Mouse (Mus musculus): ENCODE data around the gene Rcc2. TPM values are rescaled to one million over a fixed set of nuclear protein-coding genes. Genes with fewer than 3 reads are reported as not detected.
A peak's percentile ranks its signal among the peaks of the same experiment; 100 is the strongest.

Rcc2 gene
- total and polyA plus RNA-seq, 3 experiments, result 187 to 348 (median 249) TPM

DNA sequence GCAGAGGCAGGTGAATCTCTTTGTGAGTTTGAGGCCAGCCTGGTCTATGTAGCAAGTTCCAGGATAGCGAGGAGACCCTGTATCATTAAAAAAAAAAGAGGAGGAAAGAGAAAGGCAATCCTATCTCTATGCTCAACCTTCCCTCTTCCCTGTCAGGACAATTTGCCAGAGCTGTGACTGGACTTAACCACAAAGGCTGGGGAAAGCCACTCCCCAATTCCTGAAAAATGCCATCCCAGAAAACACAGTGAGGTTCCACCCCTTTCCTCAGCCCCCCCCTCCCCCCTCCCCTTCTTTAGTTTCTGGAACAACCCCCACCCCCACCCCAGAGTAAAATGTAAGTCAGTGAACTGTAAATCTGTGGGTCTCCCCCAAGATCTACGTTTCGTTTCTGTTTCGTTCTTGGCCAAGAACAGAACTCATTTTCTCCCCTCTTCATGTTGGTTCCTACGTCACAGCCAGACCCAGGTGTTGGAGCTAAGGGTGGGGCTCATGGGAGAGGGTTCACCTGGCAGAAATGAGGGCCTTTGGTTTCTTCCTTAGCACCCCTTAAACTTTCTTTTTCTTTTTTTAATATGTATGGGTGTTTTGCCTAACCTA, 11.4 kb upstream of the Rcc2 start:
- Histone ChIP-seq H3K27ac (ENCODE audit: insufficient read depth, low read depth) (peak overlapping the region; percentile 71), H3K36me3 (replicated peaks in 1 of 2; ENCODE audit: control insufficient read depth in 1 of 2, insufficient read depth in 1 of 2, low read length in 1 of 2) (no peaks in the 10 kb centered on the region), H3K79me2 (replicated peaks; ENCODE audit: control insufficient read depth, extremely low read depth, insufficient read depth, poor library complexity, severe bottlenecking) (no peaks in the 10 kb centered on the region), H3K9ac (ENCODE audit: insufficient read depth, low read depth) (peak overlapping the region; percentile 17; the same call in 1 of the 2 replicates), H3K9me3 (replicated peaks; ENCODE audit: low read length) (no peaks in the 10 kb centered on the region), H3K4me1 (ENCODE audit: control insufficient read depth in 1 of 2, insufficient read depth in 2 of 2) (peaks cover 24 to 69% of the 10 kb centered on the region in 2 experiments), H3K4me2 (ENCODE audit: insufficient read depth, low read depth, poor library complexity, severe bottlenecking) (peak overlapping the region; percentile 79), H3K27me3 (replicated peaks) (no peaks in the 10 kb centered on the region), H3K4me3 (replicated peaks in 1 of 3; ENCODE audit: low read depth in 2 of 3, low read length in 2 of 3, poor library complexity in 1 of 3) (peak overlapping the region in 1 of 3 experiments; percentile 39)
- DNase-seq (ENCODE audit: extremely low read depth), result peak; percentile 81
- TF ChIP-seq CHD2 (IDR thresholded peaks at IDR 0.05; ENCODE audit: low read length), result peak; percentile 65; the same call in 1 of the 2 replicates
- no peak for TF ChIP-seq USF1 (IDR thresholded peaks at IDR 0.05; ENCODE audit: low read depth, low read length)
- peak; percentile 60; the same call in 1 of the 2 replicates for TF ChIP-seq EP300 (IDR thresholded peaks at IDR 0.05; ENCODE audit: low read length)
- peak; percentile 70 for TF ChIP-seq MEF2A (IDR thresholded peaks at IDR 0.05; ENCODE audit: borderline replicate concordance, low read depth, low read length)
- peak; percentile 31; the same call in 1 of the 2 replicates for TF ChIP-seq JUN (IDR thresholded peaks at IDR 0.05; ENCODE audit: insufficient read depth, low read depth, low read length)
- TF ChIP-seq KAT2A (IDR thresholded peaks at IDR 0.05; ENCODE audit: insufficient replicate concordance, low read length), result no peak
- peak; percentile 93 for TF ChIP-seq TCF12 (IDR thresholded peaks at IDR 0.05; ENCODE audit: low read depth, low read length)
- peak; percentile 92 for TF ChIP-seq ETS1 (conservative IDR thresholded peaks at IDR 0.05; ENCODE audit: low read depth, low read length)
- TF ChIP-seq ZMIZ1 (IDR thresholded peaks at IDR 0.05; ENCODE audit: low read depth, low read length), result 0 out of 2 replicates have a peak, but pooled peaks have one; percentile 16
- peak; percentile 74 for TF ChIP-seq SIN3A (IDR thresholded peaks at IDR 0.05; ENCODE audit: low read length)
- peak; percentile 56; the same call in 1 of the 2 replicates for TF ChIP-seq IRF4 (IDR thresholded peaks at IDR 0.05; ENCODE audit: low read depth, low read length)
- TF ChIP-seq MXI1 (IDR thresholded peaks at IDR 0.05; ENCODE audit: low read depth, low read length), result no peak; the same call in 1 of the 2 replicates
- TF ChIP-seq MYC (IDR thresholded peaks at IDR 0.05; ENCODE audit: low read depth, low read length), result peak; percentile 33
- TF ChIP-seq BHLHE40 (IDR thresholded peaks at IDR 0.05; ENCODE audit: low read depth, low read length), result peak; percentile 47
- TF ChIP-seq MAZ (IDR thresholded peaks at IDR 0.05; ENCODE audit: low read depth, low read length), result peak; percentile 90
- dilution Hi-C loops (cut with MboI; ENCODE audit: extremely low pct_ligation_motif_present, extremely low pct_unique_long_range_greater_than_20kb, low sequenced_read_pairs) (no loop called here), in situ Hi-C loops (cut with MboI; ENCODE audit: low pct_ligation_motif_present, low pct_unique_long_range_greater_than_20kb, low sequenced_read_pairs) (no loop called here)

DNA sequence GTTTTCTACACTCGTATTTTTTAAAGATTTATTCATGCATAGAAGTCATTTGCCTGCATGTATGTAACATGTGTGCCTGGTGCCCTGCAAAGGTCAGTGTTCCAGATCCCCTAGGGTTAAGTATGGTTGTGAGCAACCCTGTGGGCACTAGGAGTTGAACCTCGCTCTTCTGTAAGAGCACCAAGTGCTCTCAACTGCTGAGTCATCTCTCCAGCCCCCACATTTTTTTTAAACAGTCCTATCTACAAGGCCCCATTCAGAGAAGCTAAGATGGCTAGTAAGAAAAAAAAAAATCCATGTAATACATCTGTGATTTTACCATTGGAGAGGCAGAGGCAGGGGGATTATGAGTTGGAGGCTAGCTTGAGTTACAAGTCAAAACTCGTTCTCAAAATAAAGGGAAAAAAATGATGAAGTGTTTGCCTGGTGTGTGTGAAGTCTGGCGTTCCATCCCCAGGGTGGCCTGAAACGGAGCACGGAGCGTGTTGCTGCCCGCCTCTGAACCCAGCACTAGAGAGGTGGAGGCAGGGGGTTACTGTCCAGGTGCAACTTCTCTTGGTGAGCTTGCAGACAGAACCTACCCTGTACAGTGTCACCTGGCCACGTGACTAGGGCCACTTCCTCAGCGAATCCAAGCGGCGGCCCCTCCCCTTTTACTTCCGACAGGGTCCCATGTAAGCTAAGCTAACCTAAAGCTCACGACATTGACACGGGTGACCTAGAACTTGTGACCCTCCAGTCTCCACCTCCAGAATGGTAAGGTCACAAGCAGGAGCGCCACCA, 10.3 kb upstream of the Rcc2 start:
- dilution Hi-C loops (cut with MboI; ENCODE audit: extremely low pct_ligation_motif_present, extremely low pct_unique_long_range_greater_than_20kb, low sequenced_read_pairs), result no loop called here
- peak overlapping the region; percentile 19; the same call in 1 of the 2 replicates for H3K9ac ChIP-seq (ENCODE audit: insufficient read depth, low read depth)
- peak; percentile 90 for DNase-seq (ENCODE audit: extremely low read depth)
- H3K36me3 ChIP-seq (replicated peaks in 1 of 2; ENCODE audit: control insufficient read depth in 1 of 2, insufficient read depth in 1 of 2, low read length in 1 of 2), result no peaks in the 10 kb centered on the region
- in situ Hi-C loops (cut with MboI; ENCODE audit: low pct_ligation_motif_present, low pct_unique_long_range_greater_than_20kb, low sequenced_read_pairs), result no loop called here
- peak overlapping the region; percentile 22 to 39 (median 30) for H3K4me3 ChIP-seq (replicated peaks in 1 of 3; ENCODE audit: low read depth in 2 of 3, low read length in 2 of 3, poor library complexity in 1 of 3)
- H3K79me2 ChIP-seq (replicated peaks; ENCODE audit: control insufficient read depth, extremely low read depth, insufficient read depth, poor library complexity, severe bottlenecking), result no peaks in the 10 kb centered on the region
- H3K9me3 ChIP-seq (replicated peaks; ENCODE audit: low read length), result no peaks in the 10 kb centered on the region
- H3K4me2 ChIP-seq (ENCODE audit: insufficient read depth, low read depth, poor library complexity, severe bottlenecking), result peak overlapping the region; percentile 79
- H3K4me1 ChIP-seq (ENCODE audit: control insufficient read depth in 1 of 2, insufficient read depth in 2 of 2), result peaks cover 22 to 62% of the 10 kb centered on the region in 2 experiments
- H3K27ac ChIP-seq (ENCODE audit: insufficient read depth, low read depth), result peak overlapping the region; percentile 34
- no peaks in the 10 kb centered on the region for H3K27me3 ChIP-seq (replicated peaks)
- TF ChIP-seq MAFK (IDR thresholded peaks at IDR 0.05; ENCODE audit: insufficient replicate concordance, low read length), result peak; percentile 94
- peak; percentile 70; the same call in 1 of the 2 replicates for TF ChIP-seq MXI1 (IDR thresholded peaks at IDR 0.05; ENCODE audit: low read depth, low read length)
- no peak for TF ChIP-seq RAD21 (IDR thresholded peaks at IDR 0.05; ENCODE audit: low read depth, low read length)
- TF ChIP-seq MAX (IDR thresholded peaks at IDR 0.05; ENCODE audit: low read length), result peak; percentile 94
- TF ChIP-seq E2F4 (IDR thresholded peaks at IDR 0.05; ENCODE audit: insufficient replicate concordance, low read depth, low read length), result no peak
- no peak for TF ChIP-seq POLR2AphosphoS2 (IDR thresholded peaks at IDR 0.05; ENCODE audit: low read depth, low read length)
- TF ChIP-seq ZKSCAN1 (IDR thresholded peaks at IDR 0.05; ENCODE audit: borderline replicate concordance, low read depth, low read length), result no peak
- TF ChIP-seq TBP (conservative IDR thresholded peaks at IDR 0.05; ENCODE audit: low read depth, low read length), result peak; percentile 64; the same call in 1 of the 2 replicates
- TF ChIP-seq ZC3H11A (IDR thresholded peaks at IDR 0.05; ENCODE audit: low read depth, low read length), result no peak
- TF ChIP-seq RCOR1 (conservative IDR thresholded peaks at IDR 0.05; ENCODE audit: low read depth, low read length), result no peak
- peak; percentile 92 for TF ChIP-seq USF1 (IDR thresholded peaks at IDR 0.05; ENCODE audit: low read depth, low read length)
- TF ChIP-seq SIN3A (IDR thresholded peaks at IDR 0.05; ENCODE audit: low read length), result peak; percentile 2; the same call in 1 of the 2 replicates
- TF ChIP-seq MEF2A (IDR thresholded peaks at IDR 0.05; ENCODE audit: borderline replicate concordance, low read depth, low read length), result no peak
- no peak; the same call in 1 of the 2 replicates for TF ChIP-seq HCFC1 (IDR thresholded peaks at IDR 0.05; ENCODE audit: low read depth, low read length)
- peak; percentile 82 for TF ChIP-seq TCF12 (IDR thresholded peaks at IDR 0.05; ENCODE audit: low read depth, low read length)
- peak; percentile 25 for TF ChIP-seq ETS1 (conservative IDR thresholded peaks at IDR 0.05; ENCODE audit: low read depth, low read length)
- TF ChIP-seq CHD2 (IDR thresholded peaks at IDR 0.05; ENCODE audit: low read length), result no peak
- TF ChIP-seq IRF4 (IDR thresholded peaks at IDR 0.05; ENCODE audit: low read depth, low read length), result peak; percentile 26; the same call in 1 of the 2 replicates
- peak; percentile 67 for TF ChIP-seq ELF1 (IDR thresholded peaks at IDR 0.05; ENCODE audit: low read depth, low read length)
